Mouse (Mus musculus) cerebellum, postnatal 4 days (tissue): Measurements from ENCODE around the gene Agr2.
A peak's percentile ranks its signal among the peaks of the same experiment; 100 is the strongest.

Experiments
- DNase-seq, 2 experiments: peaks; one replicate each; pipeline ENCODE4 v3.0.0; 2022; ENCODE audit warnings: low spot score in 2 of 2, mixed read lengths in 1 of 2

Agr2 gene

GRCm38 (mm10) chr12:35992711-35993110 lies at the start of gene Agr2:
Gene Agr2 (plus strand): TSS chr12:35992907.
- no peak for DNase-seq

GRCm38 (mm10) chr12:35951757-35952156 lies 41.0 kb upstream of the Agr2 start:
- no peak for DNase-seq

GRCm38 (mm10) chr12:35957235-35957634 lies 35.5 kb upstream of the Agr2 start:
- DNase-seq: no peak

- DNase-seq: no peak
These were observed 26.5 kb upstream of the Agr2 start for GRCm38 (mm10) chr12:35966098-35966767.

GRCm38 (mm10) chr12:35966768-35967141 lies 26.0 kb upstream of the Agr2 start:
- no peak for DNase-seq

GRCm38 (mm10) chr12:35975898-35976297 lies 16.8 kb upstream of the Agr2 start:
- DNase-seq: no peak

- no peak for DNase-seq
These were observed 15.0 kb upstream of the Agr2 start for GRCm38 (mm10) chr12:35977633-35978246.

- DNase-seq: no peak
These were observed 13.1 kb upstream of the Agr2 start for GRCm38 (mm10) chr12:35979625-35980024.

- no peak for DNase-seq
These were observed 10.9 kb upstream of the Agr2 start for GRCm38 (mm10) chr12:35981732-35982360.

GRCm38 (mm10) chr12:35983472-35983871 lies 9.2 kb upstream of the Agr2 start:
- DNase-seq: no peak

- no peak for DNase-seq
These were observed 8.0 kb upstream of the Agr2 start for GRCm38 (mm10) chr12:35984743-35985142.

- DNase-seq: no peak
These were observed 876 bp downstream of the Agr2 start for GRCm38 (mm10) chr12:35993583-35993982.

GRCm38 (mm10) chr12:35994098-35994497 lies 1.4 kb downstream of the Agr2 start:
- no peak for DNase-seq

GRCm38 (mm10) chr12:35995799-35996198 lies 3.1 kb downstream of the Agr2 start:
- DNase-seq: peak in 1 of 2 experiments; percentile 20

GRCm38 (mm10) chr12:36004714-36005113 lies 12.0 kb downstream of the Agr2 start:
- no peak for DNase-seq

GRCm38 (mm10) chr12:36007581-36007980 lies 14.9 kb downstream of the Agr2 start:
- no peak for DNase-seq

- no peak for DNase-seq
These were observed 15.8 kb downstream of the Agr2 start for GRCm38 (mm10) chr12:36008364-36009047.

- no peak for DNase-seq
These were observed 20.7 kb downstream of the Agr2 start for GRCm38 (mm10) chr12:36013216-36013910.

GRCm38 (mm10) chr12:36017791-36018190 lies 25.1 kb downstream of the Agr2 start:
- no peak for DNase-seq

- no peak for DNase-seq
These were observed 26.9 kb downstream of the Agr2 start for GRCm38 (mm10) chr12:36019572-36019971.

- DNase-seq: no peak
These were observed 27.4 kb downstream of the Agr2 start for GRCm38 (mm10) chr12:36020081-36020480.

GRCm38 (mm10) chr12:36020710-36021109 lies 28.0 kb downstream of the Agr2 start:
- no peak for DNase-seq
